Mouse (Mus musculus) liver, postnatal 0 days (tissue): ENCODE data around the gene E130114P18Rik. TPM values are rescaled to one million over a fixed set of nuclear protein-coding genes. Genes with fewer than 3 reads are reported as not detected.
A peak's percentile ranks its signal among the peaks of the same experiment; 100 is the strongest.

Source experiments
- ATAC-seq: fragments of 200-750 bp; cut with Nextera tagmentation; 2 replicates; pipeline ENCODE4 v1.8.0; 2017; ENCODE audit warnings: mild to moderate bottlenecking, moderate library complexity
- DNase-seq: peaks from one replicate; pipeline ENCODE4 v3.0.0-alpha.2; 2016
- H3K27ac ChIP-seq: fragments of 300-500 bp; sonication (generic); 2 replicates; pipeline ENCODE4 v1.5.1; 2014; ENCODE audit warnings: antibody characterized with exemption, moderate library complexity, mild to moderate bottlenecking, low read depth
- H3K27me3 ChIP-seq: fragments of 300-500 bp; sonication (generic); 2 replicates; pipeline ENCODE4 v1.6.1; 2014; ENCODE audit warnings: low read length, control low read depth, mixed read lengths; ENCODE audit not compliant: insufficient read depth
- H3K36me3 ChIP-seq: fragments of 300-500 bp; sonication (generic); replicated peaks from 2 replicates; pipeline ENCODE4 v1.6.1; 2014; ENCODE audit warnings: mild to moderate bottlenecking, control low read depth, low read length, moderate library complexity, mixed read lengths; ENCODE audit not compliant: insufficient read depth
- H3K4me1 ChIP-seq: fragments of 300-500 bp; sonication (generic); 2 replicates; pipeline ENCODE4 v1.6.1; 2014; ENCODE audit warnings: antibody characterized with exemption, mild to moderate bottlenecking, control low read depth; ENCODE audit not compliant: insufficient read depth
- H3K4me2 ChIP-seq: fragments of 300-500 bp; sonication (generic); 2 replicates; pipeline ENCODE4 v1.6.1; 2014; ENCODE audit warnings: low read depth, mild to moderate bottlenecking, low read length, moderate library complexity, mixed read lengths
- H3K4me3 ChIP-seq: fragments of 300-500 bp; sonication (generic); 2 replicates; pipeline ENCODE4 v1.5.1; 2014; ENCODE audit warnings: low read depth, low read length
- H3K9ac ChIP-seq: fragments of 300-500 bp; sonication (generic); replicated peaks from 2 replicates; pipeline ENCODE4 v1.6.1; 2014; ENCODE audit warnings: mild to moderate bottlenecking, moderate library complexity
- H3K9me3 ChIP-seq: fragments of 300-500 bp; sonication (generic); 2 replicates; pipeline ENCODE4 v1.6.1; 2016; ENCODE audit warnings: mild to moderate bottlenecking, control low read depth, low read length, mixed read lengths
- CTCF ChIP-seq: sonication (generic); IDR thresholded peaks from 2 replicates; pipeline ENCODE4 v1.5.1; 2016; ENCODE audit warnings: antibody characterized with exemption, low read depth
- EP300 ChIP-seq: IDR thresholded peaks from 2 replicates; pipeline ENCODE4 v1.6.1; 2016; ENCODE audit warnings: antibody characterized with exemption, low read depth, mild to moderate bottlenecking
- WGBS: fragments of 180-500 bp; shearing (Covaris S2); extraction: QIAGEN DNeasy Blood & Tissue Kit; methylation state at CpG from one replicate; pipeline ENCODE4 v1.1.7; 2014; ENCODE audit not compliant: insufficient replicate concordance; 5-methylcytosine and 5-hydroxymethylcytosine counted together
- polyA plus RNA-seq: library from polyadenylated mRNA; unstranded; fragments of >200 nt; fragmentation: Nextera tagmentation; extraction: Ambion mirVana; gene quantifications from 2 replicates; pipeline ENCODE4 v1.2.1, GENCODE M21; 2015

The E130114P18Rik gene
- polyA plus RNA-seq, 1 experiment from 2014 or later = not detected

DNA sequence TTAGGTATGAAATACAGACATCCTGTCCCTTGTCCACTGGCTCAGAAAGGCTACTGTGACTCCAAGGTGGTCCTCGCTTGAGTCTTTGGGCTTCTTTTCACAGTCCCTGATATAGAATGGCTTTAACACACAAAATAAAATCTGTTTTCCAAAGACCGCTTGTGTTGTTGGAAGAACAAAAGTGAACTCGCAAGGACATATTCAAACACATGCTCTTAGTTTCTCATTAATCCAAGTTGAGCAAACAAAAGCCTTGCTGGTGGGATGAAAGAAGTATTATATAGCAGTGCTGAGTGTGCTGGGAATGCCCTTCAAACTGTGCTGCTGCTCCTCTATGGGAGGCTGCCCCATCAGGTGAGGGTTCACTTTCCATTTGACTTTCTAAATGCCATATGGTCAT is 169.7 kb downstream of the E130114P18Rik start:
- Histone ChIP-seq H3K36me3 (no peaks in the 10 kb centered on the region), H3K4me3 (no peak overlapping the region), H3K27me3 (no peaks in the 10 kb centered on the region), H3K9me3 (no peaks in the 10 kb centered on the region), H3K27ac (no peak overlapping the region), H3K9ac (no peak overlapping the region), H3K4me1 (no peaks in the 10 kb centered on the region), H3K4me2 (no peak overlapping the region)
- ATAC-seq (no peak), DNase-seq (no peak)
- 79% methylated on average over 3 of the region's 3 CpGs for WGBS
- TF ChIP-seq CTCF (no peak), EP300 (no peak)

DNA sequence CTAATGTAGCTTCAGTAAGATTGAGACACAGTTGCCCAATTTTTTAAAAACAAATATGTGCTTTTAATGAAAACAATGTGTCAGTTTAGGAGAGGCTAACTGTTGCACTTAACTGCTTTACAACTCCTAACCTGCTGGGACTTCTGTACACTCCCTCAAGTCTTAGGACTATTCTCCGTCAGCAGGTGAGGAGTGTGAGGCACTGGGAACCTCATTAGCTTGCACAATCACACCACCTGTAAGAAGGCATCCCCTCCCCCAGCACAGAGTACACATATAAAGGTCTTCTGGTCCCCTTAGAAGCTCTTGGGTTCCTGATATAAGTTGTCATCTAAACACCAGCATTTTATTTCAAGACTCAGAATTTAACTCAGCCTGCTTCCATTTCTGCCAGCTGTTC is 170.7 kb downstream of the E130114P18Rik start:
- H3K9me3 ChIP-seq = no peaks in the 10 kb centered on the region
- ATAC-seq = no peak
- H3K9ac ChIP-seq = no peak overlapping the region
- H3K4me3 ChIP-seq = no peak overlapping the region
- DNase-seq = no peak
- no peaks in the 10 kb centered on the region for H3K4me1 ChIP-seq
- 78% methylated on average over 1 of the region's 1 CpGs for WGBS
- no peak overlapping the region for H3K4me2 ChIP-seq
- TF ChIP-seq EP300 = no peak
- no peak for TF ChIP-seq CTCF
- H3K27me3 ChIP-seq = no peaks in the 10 kb centered on the region
- no peak overlapping the region for H3K27ac ChIP-seq
- H3K36me3 ChIP-seq = no peaks in the 10 kb centered on the region

- Histone ChIP-seq H3K27ac (no peak overlapping the region), H3K4me1 (peaks cover 4% of the 10 kb centered on the region), H3K36me3 (no peaks in the 10 kb centered on the region), H3K9me3 (no peaks in the 10 kb centered on the region), H3K27me3 (no peaks in the 10 kb centered on the region), H3K9ac (no peak overlapping the region), H3K4me2 (no peak overlapping the region), H3K4me3 (no peak overlapping the region)
- ATAC-seq (no peak), DNase-seq (no peak)
- WGBS = 79% methylated on average over 8 of the region's 8 CpGs
- TF ChIP-seq EP300 (no peak), CTCF (no peak)
These were observed 171.4 kb downstream of the E130114P18Rik start for GRCm38 (mm10) chr4:97606524-97606923.

DNA sequence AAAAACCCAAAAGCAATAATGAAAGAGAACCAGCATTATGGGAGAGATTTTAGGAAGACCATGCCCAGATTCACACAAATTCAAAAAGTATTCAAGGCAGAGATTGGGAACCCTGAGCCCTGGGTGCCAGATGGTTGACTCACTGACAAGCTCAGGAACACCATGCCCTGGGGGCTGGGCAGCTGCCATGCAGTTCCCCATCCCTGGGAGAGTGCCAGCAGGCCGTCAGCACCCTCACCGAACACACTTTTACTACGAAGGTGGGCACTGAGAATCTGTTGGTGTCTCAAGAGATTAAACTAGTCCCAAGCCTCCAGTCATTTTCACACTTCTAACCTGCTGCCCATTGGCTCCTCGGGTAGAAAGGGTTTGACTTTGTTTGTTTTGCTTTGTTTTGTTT is 175.3 kb downstream of the E130114P18Rik start:
- H3K36me3 ChIP-seq = no peaks in the 10 kb centered on the region
- no peak overlapping the region for H3K9ac ChIP-seq
- H3K4me2 ChIP-seq = no peak overlapping the region
- H3K4me1 ChIP-seq = peaks cover 6% of the 10 kb centered on the region
- DNase-seq (no peak), ATAC-seq (no peak)
- TF ChIP-seq EP300 (no peak), CTCF (no peak)
- no peak overlapping the region for H3K27ac ChIP-seq
- H3K4me3 ChIP-seq = no peak overlapping the region
- WGBS = 77% methylated on average over 4 of the region's 4 CpGs
- H3K9me3 ChIP-seq = no peaks in the 10 kb centered on the region
- H3K27me3 ChIP-seq = no peaks in the 10 kb centered on the region

DNA sequence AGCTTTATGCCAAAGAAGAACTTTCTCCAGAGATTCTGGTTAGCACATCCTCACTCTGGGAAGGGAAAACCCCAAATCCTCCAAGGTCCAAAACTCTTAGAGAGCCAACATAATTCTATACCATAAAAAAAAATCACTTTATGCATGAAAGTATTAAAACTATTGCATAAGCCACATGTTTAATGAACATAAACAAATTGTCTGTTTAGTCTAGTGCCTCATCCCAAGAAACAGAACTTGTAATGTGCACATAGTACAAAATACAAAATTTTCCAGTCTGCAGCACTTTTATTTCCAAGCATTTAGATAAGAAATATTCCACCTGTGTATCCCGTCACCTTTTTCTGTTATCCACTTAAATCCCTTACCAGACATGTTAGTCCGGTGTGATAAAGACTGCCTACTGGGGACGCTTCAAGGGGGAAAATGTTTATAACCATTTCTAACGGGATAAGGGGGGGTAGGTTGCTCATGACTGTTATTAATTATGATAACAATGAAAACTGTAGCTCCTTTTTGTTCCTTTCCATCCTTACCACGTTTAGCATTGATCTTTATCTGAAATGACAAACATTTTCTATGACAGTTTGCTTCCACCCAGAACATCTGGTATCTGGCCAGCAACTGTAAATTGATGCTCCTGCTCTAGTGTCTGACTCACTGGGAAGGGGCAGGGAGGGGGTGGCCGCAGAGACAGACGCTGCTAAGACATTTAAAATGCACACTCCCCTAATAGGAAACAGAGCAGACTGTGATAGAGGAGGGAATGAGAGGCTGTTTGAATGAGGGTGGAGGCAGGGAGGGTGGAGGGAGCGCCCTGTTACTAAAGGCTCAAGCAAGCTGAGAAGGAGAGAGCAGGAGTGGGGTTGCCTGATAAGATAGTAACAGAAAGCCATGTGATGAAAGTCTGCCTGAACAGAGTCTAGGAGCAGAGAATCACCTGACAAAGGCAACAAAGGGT is 176.7 kb downstream of the E130114P18Rik start:
- Histone ChIP-seq H3K9me3 (no peaks in the 10 kb centered on the region), H3K4me3 (no peak overlapping the region), H3K4me1 (peaks cover 6% of the 10 kb centered on the region), H3K27me3 (no peaks in the 10 kb centered on the region), H3K4me2 (peak overlapping the region; percentile 48), H3K36me3 (no peaks in the 10 kb centered on the region), H3K27ac (peak overlapping the region; percentile 24; the same call in 1 of the 2 replicates), H3K9ac (no peak overlapping the region)
- ATAC-seq (peak; percentile 92), DNase-seq (peak; percentile 18)
- TF ChIP-seq EP300 (peak; percentile 76), CTCF (no peak)
- 38% methylated on average over 8 of the region's 8 CpGs for WGBS

DNA sequence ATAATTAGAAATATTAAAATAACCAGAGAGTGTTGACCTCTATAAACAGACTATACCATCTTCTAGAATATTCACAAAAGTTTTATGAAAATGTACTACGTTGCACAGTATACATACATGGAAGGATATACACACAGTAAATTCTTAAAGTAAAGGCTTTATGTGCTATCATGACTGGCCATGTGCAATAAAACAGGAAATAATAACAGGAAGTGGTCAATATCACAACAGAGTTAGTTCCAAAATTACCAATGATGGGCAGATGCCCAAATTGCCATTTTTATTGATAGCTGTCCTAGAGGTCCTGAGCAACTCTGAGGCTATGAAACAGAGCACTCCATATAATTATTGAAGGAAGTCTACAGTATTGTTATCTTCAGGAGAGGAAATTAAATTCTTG is 180.4 kb downstream of the E130114P18Rik start:
- H3K9ac ChIP-seq = no peak overlapping the region
- H3K9me3 ChIP-seq = no peaks in the 10 kb centered on the region
- H3K4me3 ChIP-seq = no peak overlapping the region
- H3K27ac ChIP-seq = no peak overlapping the region
- DNase-seq (no peak), ATAC-seq (no peak)
- peaks cover 6% of the 10 kb centered on the region for H3K4me1 ChIP-seq
- WGBS = 80% methylated on average over 1 of the region's 1 CpGs
- no peak overlapping the region for H3K4me2 ChIP-seq
- H3K27me3 ChIP-seq = no peaks in the 10 kb centered on the region
- no peaks in the 10 kb centered on the region for H3K36me3 ChIP-seq
- TF ChIP-seq EP300 = no peak
- TF ChIP-seq CTCF = no peak
